Mouse (Mus musculus) stomach, postnatal 0 days (tissue): ENCODE measurements around the gene Tmem8.

Experiments
- CTCF ChIP-seq: IDR thresholded peaks from 2 replicates; pipeline ENCODE4 v1.5.1; 2016; ENCODE audit warnings: antibody characterized with exemption, low read depth, mild to moderate bottlenecking, moderate library complexity
- EP300 ChIP-seq: optimal IDR thresholded peaks from 2 replicates; pipeline ENCODE3; 2016; ENCODE audit warnings: antibody characterized with exemption

GRCm38 (mm10) chr17:26095121-26095740 is 17.9 kb upstream of the Tmem8 start, which contains the start of gene Nme4:
- TF ChIP-seq EP300 (no peak), CTCF (no peak)
